In the genomic region with DNA sequence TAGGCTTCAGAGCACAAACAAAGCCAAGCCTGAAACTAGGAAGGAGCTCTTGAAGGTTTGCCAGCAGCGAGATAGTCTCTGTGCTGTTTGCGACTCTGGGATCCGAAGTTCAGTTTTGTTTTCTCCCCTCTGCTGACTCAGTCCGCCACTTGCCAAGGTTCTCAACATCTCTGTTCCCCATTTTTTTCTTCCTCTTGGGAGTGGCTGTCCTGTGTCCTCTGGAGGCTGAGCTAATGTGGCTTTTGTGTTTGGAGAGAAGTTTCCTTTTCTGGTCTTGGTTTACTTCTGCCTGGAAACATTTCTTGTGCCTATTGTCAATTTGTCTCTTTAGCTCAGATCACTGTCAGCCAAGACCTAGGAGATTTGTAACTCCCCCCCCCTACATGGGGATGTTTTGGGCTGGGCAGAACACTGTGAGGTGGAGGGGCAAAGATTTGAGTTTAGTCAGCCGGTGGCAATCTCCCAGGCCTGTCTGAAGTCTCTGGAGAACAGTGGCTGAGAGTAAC, we compare ENCODE assay signal across 8 mouse cellular contexts.
DNase-seq lines count a peak whose midpoint lies in the region; ATAC-seq lines count a peak whose summit lies in the region.

No protein-coding gene starts in this region.

- H3K4me1 ChIP-seq in intestine, embryonic 16.5 days (ENCODE audit: control insufficient read depth, insufficient read depth, low read length), result peaks cover 30% of the 10 kb centered on the region; the same call in 1 of the 2 replicates
- peaks cover 27% of the 10 kb centered on the region for H3K4me1 ChIP-seq in lung, embryonic 16.5 days (replicated peaks; ENCODE audit: control insufficient read depth, insufficient read depth, low read length)

- peak overlapping the region; percentile 7; the same call in 1 of the 2 replicates for H3K4me2 ChIP-seq in intestine, embryonic 16.5 days (ENCODE audit: low read depth, low read length)
- peak overlapping the region; percentile 32 for H3K4me2 ChIP-seq in lung, embryonic 16.5 days (ENCODE audit: low read depth, low read length)

- peak; percentile 73 for ATAC-seq in intestine, embryonic 16.5 days
- ATAC-seq in lung, embryonic 16.5 days (ENCODE audit: low read depth), result peak; percentile 75
- no peak for ATAC-seq in erythroblast, adult 5-6 weeks (replicated peaks; ENCODE audit: low FRiP score, poor library complexity, severe bottlenecking)

- H3K36me3 ChIP-seq in intestine, embryonic 16.5 days (ENCODE audit: control insufficient read depth, insufficient read depth, low read length), result peaks cover 8% of the 10 kb centered on the region
- H3K36me3 ChIP-seq in lung, embryonic 16.5 days (ENCODE audit: control insufficient read depth, insufficient read depth, low read length), result peaks cover 28% of the 10 kb centered on the region

- H3K27me3 ChIP-seq in intestine, embryonic 16.5 days (replicated peaks; ENCODE audit: control insufficient read depth, insufficient read depth, low read length), result no peaks in the 10 kb centered on the region
- H3K27me3 ChIP-seq in lung, embryonic 16.5 days (ENCODE audit: control insufficient read depth, insufficient read depth, low read depth, low read length), result no peaks in the 10 kb centered on the region

- 0 out of 2 replicates have a peak overlapping the region, but pooled peaks have one; percentile 21 for H3K9ac ChIP-seq in intestine, embryonic 16.5 days (ENCODE audit: low read depth, low read length)
- peak overlapping the region; percentile 52 for H3K9ac ChIP-seq in lung, embryonic 16.5 days (ENCODE audit: low read length)

- no peak overlapping the region for H3K4me3 ChIP-seq in intestine, embryonic 16.5 days (ENCODE audit: low read length)
- H3K4me3 ChIP-seq in lung, embryonic 16.5 days (ENCODE audit: low read length), result no peak overlapping the region

- peak overlapping the region; percentile 82 for H3K27ac ChIP-seq in intestine, embryonic 16.5 days (ENCODE audit: low read length)
- peak overlapping the region; percentile 96 for H3K27ac ChIP-seq in lung, embryonic 16.5 days (ENCODE audit: low read length)

- H3K9me3 ChIP-seq in intestine, embryonic 16.5 days (ENCODE audit: control insufficient read depth, low read length), result no peaks in the 10 kb centered on the region
- H3K9me3 ChIP-seq in lung, embryonic 16.5 days (ENCODE audit: control insufficient read depth, low read length), result no peaks in the 10 kb centered on the region

- DNase-seq in adrenal gland, adult (ENCODE audit: inconsistent age in 2 of 2, low spot score in 1 of 2), result peak; percentile 77 to 90
- no peak for DNase-seq in adrenal gland, postnatal 4 days (ENCODE audit: low spot score in 2 of 2)
- DNase-seq in urinary bladder, postnatal 25 days (ENCODE audit: low spot score), result peak; percentile 29
- no peak for DNase-seq in urinary bladder, postnatal 10 days (ENCODE audit: low spot score)
- DNase-seq in yolk sac, embryonic 10.5 days (ENCODE audit: low spot score), result peak; percentile 52

- 23% methylated on average over 5 of the region's 5 CpGs for WGBS in intestine, embryonic 16.5 days
- 11% methylated on average over 5 of the region's 5 CpGs for WGBS in lung, embryonic 16.5 days

Comparison
In these comparisons a context has a peak if more than half of its experiments do, and no peak if none do; other contexts are left out.
1. DNase-seq: peak in adrenal gland, adult (2 of 2), urinary bladder, postnatal 25 days (single experiment) and yolk sac, embryonic 10.5 days (single experiment); none in adrenal gland, postnatal 4 days (0 of 2) and urinary bladder, postnatal 10 days (single experiment).